Mouse (Mus musculus) cortical plate, adult 2 months (tissue): ENCODE measurements around the gene Kremen1. TPM values are rescaled to one million over a fixed set of nuclear protein-coding genes. Genes with fewer than 3 reads are reported as not detected.

ENCODE experiments used
- H3K27ac ChIP-seq: fragments of 200-500 bp; 2 replicates; pipeline ENCODE4 v1.5.1; 2012; ENCODE audit warnings: low read length, control low read depth, inconsistent platforms; ENCODE audit not compliant: insufficient read depth
- H3K4me1 ChIP-seq: fragments of 200-500 bp; 2 replicates; pipeline ENCODE4 v1.6.1; 2011; ENCODE audit warnings: low read length; ENCODE audit not compliant: control insufficient read depth, insufficient read depth
- H3K4me3 ChIP-seq: fragments of 200-500 bp; 2 replicates; pipeline ENCODE4 v1.5.1; 2011; ENCODE audit warnings: mild to moderate bottlenecking, low read length, control low read depth; ENCODE audit not compliant: insufficient read depth
- CTCF ChIP-seq: fragments of 200-500 bp; IDR thresholded peaks from 2 replicates; pipeline ENCODE4 v1.5.1; 2011; ENCODE audit warnings: mild to moderate bottlenecking, control low read depth, low read length; ENCODE audit not compliant: insufficient read depth; ENCODE audit errors: extremely low read depth
- POLR2A ChIP-seq: fragments of 200-500 bp; IDR thresholded peaks from 2 replicates; pipeline ENCODE4 v1.6.1; 2011; ENCODE audit warnings: mild to moderate bottlenecking, low read length, control low read depth; ENCODE audit not compliant: insufficient read depth; ENCODE audit errors: extremely low read depth
- polyA plus RNA-seq: library from polyadenylated mRNA; depleted of rRNA; stranded (reverse); fragments of >200 nt; gene quantifications from 2 replicates; pipeline ENCODE4 v1.2.3, GENCODE M21; 2012

The Kremen1 gene
- polyA plus RNA-seq, 1 experiment = 10.4 TPM

GRCm38 (mm10) chr11:5199879-5200278 lies 61.5 kb downstream of the Kremen1 start:
- Histone ChIP-seq H3K27ac (no peak overlapping the region), H3K4me1 (no peaks in the 10 kb centered on the region), H3K4me3 (no peak overlapping the region)
- TF ChIP-seq POLR2A = no peak
- no peak for TF ChIP-seq CTCF

- no peaks in the 10 kb centered on the region for H3K4me1 ChIP-seq
- H3K4me3 ChIP-seq = no peak overlapping the region
- no peak overlapping the region for H3K27ac ChIP-seq
- TF ChIP-seq POLR2A (no peak), CTCF (no peak)
These were observed 64.3 kb downstream of the Kremen1 start for GRCm38 (mm10) chr11:5197068-5197467.

- H3K4me1 ChIP-seq = no peaks in the 10 kb centered on the region
- no peak for TF ChIP-seq POLR2A
- no peak for TF ChIP-seq CTCF
- no peak overlapping the region for H3K4me3 ChIP-seq
- H3K27ac ChIP-seq = no peak overlapping the region
These were observed 64.8 kb downstream of the Kremen1 start for GRCm38 (mm10) chr11:5196583-5196982.

GRCm38 (mm10) chr11:5193576-5193881 lies 67.8 kb downstream of the Kremen1 start:
- Histone ChIP-seq H3K27ac (no peak overlapping the region), H3K4me1 (no peaks in the 10 kb centered on the region), H3K4me3 (no peak overlapping the region)
- no peak for TF ChIP-seq POLR2A
- no peak for TF ChIP-seq CTCF

GRCm38 (mm10) chr11:5192840-5193575 lies 68.3 kb downstream of the Kremen1 start:
- TF ChIP-seq CTCF = no peak
- TF ChIP-seq POLR2A = no peak
- Histone ChIP-seq H3K27ac (no peak overlapping the region), H3K4me1 (no peaks in the 10 kb centered on the region), H3K4me3 (no peak overlapping the region)

- no peak overlapping the region for H3K27ac ChIP-seq
- TF ChIP-seq CTCF (no peak), POLR2A (no peak)
- no peaks in the 10 kb centered on the region for H3K4me1 ChIP-seq
- H3K4me3 ChIP-seq = no peak overlapping the region
These were observed 69.3 kb downstream of the Kremen1 start for GRCm38 (mm10) chr11:5192084-5192516.

- no peak overlapping the region for H3K4me3 ChIP-seq
- no peak overlapping the region for H3K27ac ChIP-seq
- no peaks in the 10 kb centered on the region for H3K4me1 ChIP-seq
- TF ChIP-seq CTCF = no peak
- TF ChIP-seq POLR2A = no peak
These were observed 72.0 kb downstream of the Kremen1 start for GRCm38 (mm10) chr11:5189239-5189933.

- TF ChIP-seq CTCF (no peak), POLR2A (no peak)
- Histone ChIP-seq H3K4me3 (no peak overlapping the region), H3K4me1 (no peaks in the 10 kb centered on the region), H3K27ac (no peak overlapping the region)
These were observed 73.2 kb downstream of the Kremen1 start for GRCm38 (mm10) chr11:5188170-5188569.

GRCm38 (mm10) chr11:5184832-5185231 lies 76.5 kb downstream of the Kremen1 start:
- no peaks in the 10 kb centered on the region for H3K4me1 ChIP-seq
- no peak for TF ChIP-seq POLR2A
- TF ChIP-seq CTCF = no peak

GRCm38 (mm10) chr11:5184250-5184649 lies 77.1 kb downstream of the Kremen1 start:
- H3K4me1 ChIP-seq = no peaks in the 10 kb centered on the region
- H3K27ac ChIP-seq = no peak overlapping the region
- no peak overlapping the region for H3K4me3 ChIP-seq
- TF ChIP-seq POLR2A (no peak), CTCF (no peak)

More at GRCm38 (mm10) chr11:5184832-5185231, 76.5 kb downstream of the Kremen1 start:
- H3K27ac ChIP-seq = no peak overlapping the region
- no peak overlapping the region for H3K4me3 ChIP-seq
